Mouse (Mus musculus) small intestine, adult 2 months (tissue): ENCODE measurements around the gene Rhbdf2.

ENCODE experiments used
- CTCF ChIP-seq: fragments of 200-500 bp; IDR thresholded peaks from 2 replicates; pipeline ENCODE4 v1.5.1; 2012; ENCODE audit warnings: low read depth, mild to moderate bottlenecking, control low read depth, inconsistent platforms, low read length, moderate library complexity, mixed read lengths; ENCODE audit not compliant: insufficient replicate concordance, insufficient read length; ENCODE audit errors: extremely low read depth
- POLR2A ChIP-seq: fragments of 200-500 bp; IDR thresholded peaks from 2 replicates; pipeline ENCODE4 v1.6.1; 2012; ENCODE audit warnings: low read depth, mild to moderate bottlenecking, control low read depth, inconsistent platforms, low read length, moderate library complexity

- no peak for TF ChIP-seq POLR2A
- no peak for TF ChIP-seq CTCF
Measured at GRCm38 (mm10) chr11:116669787-116670365, 43.1 kb upstream of the Rhbdf2 start.
